In the genomic region with DNA sequence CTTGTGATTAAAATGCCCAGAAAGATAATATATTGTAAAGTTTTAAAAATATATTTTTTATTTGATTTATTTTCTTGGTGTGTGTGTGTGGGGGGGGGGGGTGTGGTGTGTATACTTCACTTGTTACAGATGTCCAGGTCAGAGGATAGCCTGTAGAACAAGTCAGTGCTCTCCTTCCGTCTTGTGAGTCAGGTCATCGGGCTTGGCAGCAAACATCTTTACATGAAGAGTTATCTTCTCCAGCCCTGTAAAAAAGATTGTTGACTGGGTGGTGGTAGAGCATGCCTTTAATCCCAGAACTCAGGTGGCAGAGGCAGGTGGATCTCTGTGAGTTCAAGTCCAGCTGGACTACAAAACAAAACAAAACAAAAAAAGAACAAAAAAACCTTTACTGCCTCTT, we compare ENCODE assay signal across 26 mouse cellular contexts. TPM values are rescaled to one million over a fixed set of nuclear protein-coding genes. Genes with fewer than 3 reads are reported as not detected.
DNase-seq lines count a peak whose midpoint lies in the region; ATAC-seq and TF ChIP-seq lines count a peak whose summit lies in the region.
"Had no signal": no experiment of that assay in that cellular context is flagged by ENCODE, and none has a peak within 500 bp of the region (broad histone marks: within the 10 kb centered on the region; RNA-seq: fewer than 3 reads in every experiment).

No protein-coding gene starts in this region.

- no peak overlapping the region for H3K27ac ChIP-seq in intestine, embryonic 16.5 days (ENCODE audit: low read length)
- no peak overlapping the region for H3K27ac ChIP-seq in intestine, postnatal 0 days (ENCODE audit: low read depth, low read length)
- H3K27ac ChIP-seq in liver, embryonic 13.5 days = peak overlapping the region; percentile 93
- peak overlapping the region; percentile 71 for H3K27ac ChIP-seq in small intestine, adult 2 months (ENCODE audit: insufficient read depth, low read depth, low read length)
- H3K27ac ChIP-seq: embryonic facial prominence, embryonic 10.5 days; embryonic facial prominence, embryonic 15.5 days; forebrain, embryonic 10.5 days; hindbrain, embryonic 15.5 days; layer of hippocampus, adult 2 months; limb, embryonic 13.5 days; midbrain, embryonic 15.5 days had no signal

- H3K27me3 ChIP-seq in intestine, embryonic 16.5 days (replicated peaks; ENCODE audit: control insufficient read depth, insufficient read depth, low read length) = no peaks in the 10 kb centered on the region
- H3K27me3 ChIP-seq in intestine, postnatal 0 days (replicated peaks; ENCODE audit: control insufficient read depth, insufficient read depth, low read length) = no peaks in the 10 kb centered on the region
- H3K27me3 ChIP-seq in erythroblast, embryonic 14.5 days (ENCODE audit: control insufficient read depth) = no peaks in the 10 kb centered on the region
- no peaks in the 10 kb centered on the region for H3K27me3 ChIP-seq in liver, embryonic 13.5 days
- no peaks in the 10 kb centered on the region for H3K27me3 ChIP-seq in small intestine, adult 2 months (ENCODE audit: control insufficient read depth, insufficient read depth, low read length)
- H3K27me3 ChIP-seq: embryonic facial prominence, embryonic 15.5 days; heart, embryonic 12.5 days; hindbrain, embryonic 15.5 days; limb, embryonic 13.5 days; midbrain, embryonic 15.5 days had no signal

- no peak for TF ChIP-seq CTCF in intestine, postnatal 0 days (IDR thresholded peaks at IDR 0.05; ENCODE audit: low read depth)
- no peak for TF ChIP-seq CTCF in small intestine, adult 2 months (IDR thresholded peaks at IDR 0.05; ENCODE audit: extremely low read depth, insufficient read length, insufficient replicate concordance, low read depth, low read length)

- ATAC-seq in intestine, embryonic 16.5 days = 0 out of 2 replicates have a peak, but pooled peaks have one; percentile 34
- ATAC-seq in intestine, postnatal 0 days = no peak
- peak; percentile 55 for ATAC-seq in liver, embryonic 13.5 days (ENCODE audit: low read depth)
- ATAC-seq: inflammation-experienced regulatory T-cells, adult 6 months had no signal

- 0 out of 2 replicates have a peak, but pooled peaks cover 3% of the 10 kb centered on the region for H3K4me1 ChIP-seq in intestine, embryonic 16.5 days (ENCODE audit: control insufficient read depth, insufficient read depth, low read length)
- 0 out of 2 replicates have a peak, but pooled peaks cover 2% of the 10 kb centered on the region for H3K4me1 ChIP-seq in intestine, postnatal 0 days (replicated peaks; ENCODE audit: control insufficient read depth, insufficient read depth, low read length)
- H3K4me1 ChIP-seq in erythroblast, embryonic 14.5 days (ENCODE audit: control insufficient read depth) = peaks cover 79% of the 10 kb centered on the region
- H3K4me1 ChIP-seq in liver, embryonic 13.5 days (replicated peaks) = peaks cover 89% of the 10 kb centered on the region
- peaks cover 7% of the 10 kb centered on the region; the same call in 1 of the 2 replicates for H3K4me1 ChIP-seq in small intestine, adult 2 months (ENCODE audit: control insufficient read depth, insufficient read depth, insufficient read length, low read length)
- H3K4me1 ChIP-seq: embryonic facial prominence, embryonic 15.5 days had no signal

- H3K36me3 ChIP-seq in intestine, embryonic 16.5 days (ENCODE audit: control insufficient read depth, insufficient read depth, low read length) = no peaks in the 10 kb centered on the region
- H3K36me3 ChIP-seq in intestine, postnatal 0 days (ENCODE audit: control insufficient read depth, insufficient read depth) = no peaks in the 10 kb centered on the region
- no peaks in the 10 kb centered on the region for H3K36me3 ChIP-seq in erythroblast, embryonic 14.5 days (ENCODE audit: control insufficient read depth)
- H3K36me3 ChIP-seq in liver, embryonic 13.5 days = no peaks in the 10 kb centered on the region
- no peaks in the 10 kb centered on the region for H3K36me3 ChIP-seq in small intestine, adult 2 months (ENCODE audit: control insufficient read depth, insufficient read depth, low read length)
- H3K36me3 ChIP-seq: embryonic facial prominence, embryonic 10.5 days; embryonic facial prominence, embryonic 15.5 days; forebrain, embryonic 10.5 days; heart, embryonic 12.5 days; hindbrain, embryonic 15.5 days; limb, embryonic 13.5 days; midbrain, embryonic 15.5 days had no signal

- WGBS in intestine, embryonic 16.5 days = 80% methylated on average over 2 of the region's 2 CpGs
- 71% methylated on average over 2 of the region's 2 CpGs for WGBS in intestine, postnatal 0 days
- 24% methylated on average over 2 of the region's 2 CpGs for WGBS in liver, embryonic 13.5 days (ENCODE audit: insufficient replicate concordance)
- 58% methylated on average over 2 of the region's 2 CpGs for WGBS in small intestine, adult 2 months

- no peak overlapping the region for H3K9ac ChIP-seq in intestine, embryonic 16.5 days (ENCODE audit: low read depth, low read length)
- H3K9ac ChIP-seq in intestine, postnatal 0 days (ENCODE audit: low read depth, low read length) = no peak overlapping the region
- H3K9ac ChIP-seq in liver, embryonic 13.5 days = peak overlapping the region; percentile 51; the same call in 1 of the 2 replicates
- H3K9ac ChIP-seq: embryonic facial prominence, embryonic 15.5 days; heart, embryonic 12.5 days; hindbrain, embryonic 15.5 days; limb, embryonic 13.5 days; midbrain, embryonic 15.5 days had no signal

- no peak for TF ChIP-seq POLR2A in small intestine, adult 2 months (IDR thresholded peaks at IDR 0.05; ENCODE audit: low read depth, low read length)

- H3K9me3 ChIP-seq in intestine, embryonic 16.5 days (ENCODE audit: control insufficient read depth, low read length) = no peaks in the 10 kb centered on the region
- H3K9me3 ChIP-seq in intestine, postnatal 0 days (ENCODE audit: control insufficient read depth) = no peaks in the 10 kb centered on the region
- no peaks in the 10 kb centered on the region for H3K9me3 ChIP-seq in erythroblast, embryonic 14.5 days (ENCODE audit: control insufficient read depth, low read length)
- H3K9me3 ChIP-seq in liver, embryonic 13.5 days (replicated peaks) = no peaks in the 10 kb centered on the region
- H3K9me3 ChIP-seq: embryonic facial prominence, embryonic 10.5 days; embryonic facial prominence, embryonic 15.5 days; forebrain, embryonic 10.5 days; heart, embryonic 12.5 days; hindbrain, embryonic 15.5 days; limb, embryonic 13.5 days; midbrain, embryonic 15.5 days had no signal

- DNase-seq in liver, embryonic 13.5 days = peak; percentile 22
- DNase-seq in cerebellum, postnatal 10 days = no peak
- DNase-seq in layer of hippocampus, postnatal 36 days = no peak
- DNase-seq in right cerebral cortex, postnatal 36 days (ENCODE audit: low spot score in 2 of 2) = no peak
- DNase-seq: adrenal gland, postnatal 25 days; cerebellum, adult 2 months; cerebellum, postnatal 25 days; gastrocnemius, postnatal 14 days; kidney, adult 2 months; kidney, postnatal 36 days; lung, adult 2 months; lung, postnatal 14 days; thymus, postnatal 25 days had no signal

- H3K4me3 ChIP-seq in intestine, embryonic 16.5 days (ENCODE audit: low read length) = no peak overlapping the region
- no peak overlapping the region for H3K4me3 ChIP-seq in intestine, postnatal 0 days (ENCODE audit: low read depth, low read length)
- H3K4me3 ChIP-seq in erythroblast, embryonic 14.5 days (replicated peaks) = peak overlapping the region; percentile 48
- H3K4me3 ChIP-seq in liver, embryonic 13.5 days (replicated peaks) = peak overlapping the region; percentile 23
- no peak overlapping the region for H3K4me3 ChIP-seq in small intestine, adult 2 months (ENCODE audit: low read depth, low read length)
- H3K4me3 ChIP-seq: embryonic facial prominence, embryonic 10.5 days; embryonic facial prominence, embryonic 15.5 days; forebrain, embryonic 10.5 days; heart, embryonic 12.5 days; hindbrain, embryonic 15.5 days; layer of hippocampus, adult 2 months; limb, embryonic 13.5 days; midbrain, embryonic 15.5 days had no signal

- no peak overlapping the region for H3K4me2 ChIP-seq in intestine, embryonic 16.5 days (ENCODE audit: low read depth, low read length)
- H3K4me2 ChIP-seq in intestine, postnatal 0 days (replicated peaks; ENCODE audit: low read depth) = no peak overlapping the region
- H3K4me2 ChIP-seq in liver, embryonic 13.5 days = peak overlapping the region; percentile 55
- H3K4me2 ChIP-seq: embryonic facial prominence, embryonic 15.5 days; heart, embryonic 12.5 days; hindbrain, embryonic 15.5 days; limb, embryonic 13.5 days; midbrain, embryonic 15.5 days had no signal

RNA-seq across cellular contexts. Expression of a gene that starts 19.6 kb away (rescaled TPM):
- polyA plus RNA-seq in intestine, embryonic 16.5 days (2015; fragmentation: Nextera tagmentation; extraction: Ambion mirVana) = 9.6 and 10.8 TPM in 2 replicates
- 6.6 and 6.9 TPM in 2 replicates for polyA plus RNA-seq in intestine, postnatal 0 days (2015; fragmentation: Nextera tagmentation; extraction: Ambion mirVana)
- 0.17 TPM in 2 replicates for polyA plus RNA-seq in erythroblast, embryonic 14.5 days (2012)
- polyA plus RNA-seq in liver, embryonic 13.5 days (2015; fragmentation: Nextera tagmentation; extraction: Ambion mirVana) = 8.1 and 9.5 TPM in 2 replicates
- polyA plus RNA-seq in small intestine, adult 2 months (2012; rRNA removed) = 1.6 and 4.3 TPM in 2 replicates
- 10 to 100 TPM; 12.6 to 15.9 TPM for total RNA-seq in layer of hippocampus, postnatal 36 days (2021)

Comparison
In these comparisons a context has a peak if more than half of its experiments do, and no peak if none do; other contexts are left out.
1. H3K27ac ChIP-seq: peak in liver, embryonic 13.5 days (single experiment) and small intestine, adult 2 months (single experiment); none in intestine, embryonic 16.5 days (single experiment) and intestine, postnatal 0 days (single experiment).
2. H3K4me3 ChIP-seq: peak in erythroblast, embryonic 14.5 days (single experiment) and liver, embryonic 13.5 days (single experiment); none in intestine, embryonic 16.5 days (single experiment), intestine, postnatal 0 days (single experiment) and small intestine, adult 2 months (single experiment).